Mouse (Mus musculus) liver, embryonic 14.5 days (tissue): ENCODE results near the gene Iars2.

Experiments used
- CTCF ChIP-seq: IDR thresholded peaks from 2 replicates; pipeline ENCODE4 v1.5.1; 2016; ENCODE audit warnings: antibody characterized with exemption, low read depth, control low read depth
- EP300 ChIP-seq: IDR thresholded peaks from 2 replicates; pipeline ENCODE4 v1.6.1; 2016; ENCODE audit warnings: antibody characterized with exemption, low read depth

- no peak for TF ChIP-seq EP300
- TF ChIP-seq CTCF: no peak
Measured at GRCm38 (mm10) chr1:185307645-185308044, 21.6 kb downstream of the Iars2 start.
